Mouse (Mus musculus) left cerebral cortex, adult 2 months (tissue): ENCODE data around the gene Tmem110. TPM values are rescaled to one million over a fixed set of nuclear protein-coding genes. Genes with fewer than 3 reads are reported as not detected.

ENCODE experiments used
- DNase-seq, 2 experiments: peaks; one replicate each; pipeline ENCODE4 v3.0.0; 2021 to 2022; ENCODE audit warnings: low spot score in 2 of 2, mixed read lengths in 1 of 2; ENCODE audit errors: extremely low spot score in 1 of 2
- H3K27ac ChIP-seq: fragments of 200-600 bp; 2 replicates; pipeline ENCODE4 v1.8.1; 2022
- H3K4me3 ChIP-seq: fragments of 200-600 bp; 2 replicates; pipeline ENCODE4 v1.8.1; 2022
- CTCF ChIP-seq: fragments of 200-600 bp; IDR thresholded peaks from 2 replicates; pipeline ENCODE4 v1.8.1; 2022; ENCODE audit warnings: antibody characterized with exemption, mild to moderate bottlenecking, moderate library complexity
- intact Hi-C: fragments of 180-260 bp; cut with DNase I; formaldehyde crosslinking; loops from one replicate; pipeline ENCODE4 v1.15.1; 2025
- long read RNA-seq, 2 experiments: library from polyadenylated mRNA; stranded (forward); transcript quantifications; one replicate each; pipeline ENCODE4 v2.0.0; 2021; ENCODE audit warnings: borderline mapping rate in 2 of 2
- total RNA-seq, 2 experiments: library from RNA; stranded (reverse); gene quantifications; 2 replicates each; pipeline ENCODE4 v1.2.3; 2021

The Tmem110 gene
- 10 to 100 TPM; 22.9 to 24.1 TPM for total RNA-seq
- long read RNA-seq, experiment 1, transcript Tmem110-201 (8 exons, 3,742 nt), result major isoform, 15 of 26 reads
- long read RNA-seq, experiment 1, partial matches to known transcripts, result 1 of 26 reads
- long read RNA-seq, experiment 1, other reads (novel, unspliced or antisense), result 9 of 26 reads
- long read RNA-seq, experiment 2, transcript Tmem110-201 (8 exons, 3,742 nt), result major isoform, 7 of 24 reads
- long read RNA-seq, experiment 2, partial matches to known transcripts, result 1 of 24 reads
- long read RNA-seq, experiment 2, other reads (novel, unspliced or antisense), result 15 of 24 reads

DNA sequence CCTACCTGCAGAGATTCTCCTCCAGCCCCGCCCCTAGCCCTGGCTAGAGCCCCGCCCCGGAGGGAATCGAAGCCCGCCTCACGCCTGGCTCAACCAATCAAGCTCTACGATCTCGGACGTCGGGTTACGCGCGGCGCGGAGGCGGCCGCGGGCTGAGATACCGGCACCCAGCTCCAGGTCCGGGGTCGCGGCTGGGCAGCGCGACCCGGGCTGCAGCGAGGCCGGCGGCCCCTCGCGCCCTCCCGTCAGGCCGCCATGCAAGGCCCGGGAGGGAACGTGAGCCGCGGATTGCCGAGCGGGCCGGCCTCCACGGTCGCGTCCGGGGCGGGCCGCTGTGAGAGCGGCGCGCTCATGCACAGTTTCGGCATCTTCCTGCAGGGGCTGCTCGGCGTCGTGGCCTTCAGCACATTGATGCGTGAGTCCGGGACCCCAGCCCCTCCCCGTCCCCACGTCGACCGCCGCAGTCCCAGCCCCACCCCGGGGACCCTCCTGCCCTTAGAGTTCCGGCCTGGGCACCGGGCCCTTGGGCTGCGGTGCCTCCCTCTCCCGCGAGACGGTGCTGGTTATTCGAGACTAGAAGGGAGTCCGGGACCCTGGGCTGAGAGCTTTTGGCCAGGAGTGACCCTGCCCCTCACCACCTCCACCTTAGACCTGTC is at the start of gene Tmem110:
Gene Tmem110, plus strand, starts transcription at position 115 of the 656 bp plus-strand sequence.
- peak; percentile 48 for TF ChIP-seq CTCF
- Histone ChIP-seq H3K27ac (peak within 1 kb of the TSS; percentile 76), H3K4me3 (peak within 1 kb of the TSS; percentile 73)
- intact Hi-C loops, result loop anchor here (5.0 kb wide), 2 partner anchors 42 to 117 kb away; partner anchors contain the start of gene Itih1
- peak; percentile 86 to 88 for DNase-seq

DNA sequence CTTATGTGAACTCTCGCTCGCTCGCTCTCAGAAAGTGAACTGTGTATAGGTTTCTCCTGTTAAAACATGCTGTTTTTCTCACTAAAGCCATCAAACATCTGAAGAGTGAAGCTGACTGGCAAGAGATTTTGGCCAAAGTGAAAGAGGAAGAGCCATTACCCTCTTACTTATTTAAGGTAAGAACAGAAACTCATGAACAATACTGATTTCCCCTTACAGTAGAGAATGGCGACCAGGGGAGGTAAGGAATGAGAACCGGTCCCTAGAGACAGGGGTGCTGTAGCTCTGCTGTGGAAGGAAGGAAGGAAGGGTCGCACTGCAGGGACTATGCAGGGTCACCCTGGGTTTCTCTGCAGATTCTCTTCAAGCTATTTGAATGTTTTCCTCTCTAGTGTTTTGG is 40.8 kb upstream of the Tmem110 start:
- no peak for TF ChIP-seq CTCF
- Histone ChIP-seq H3K27ac (no peak overlapping the region), H3K4me3 (no peak overlapping the region)
- intact Hi-C loops, result no loop called here
- DNase-seq, result no peak

DNA sequence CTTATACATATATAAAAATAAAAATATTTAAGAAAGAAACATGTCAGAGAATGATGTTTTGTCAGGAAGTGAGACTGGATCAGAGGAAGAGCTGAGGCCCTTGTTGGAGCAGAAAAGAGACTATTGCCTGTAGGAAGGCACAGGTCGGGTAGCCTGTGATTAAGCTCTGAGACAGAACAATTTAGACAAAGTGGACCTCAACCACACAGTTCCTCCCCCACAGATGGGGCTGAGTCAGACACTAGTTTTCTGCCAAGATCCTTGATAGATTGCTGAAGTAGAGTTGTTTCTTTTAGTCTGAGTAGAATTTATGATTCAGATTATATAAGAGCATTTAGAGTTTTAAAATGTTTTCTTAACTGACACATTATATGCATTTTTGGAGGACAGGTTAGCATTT is 35.9 kb upstream of the Tmem110 start:
- DNase-seq, result peak; percentile 27 to 43

DNA sequence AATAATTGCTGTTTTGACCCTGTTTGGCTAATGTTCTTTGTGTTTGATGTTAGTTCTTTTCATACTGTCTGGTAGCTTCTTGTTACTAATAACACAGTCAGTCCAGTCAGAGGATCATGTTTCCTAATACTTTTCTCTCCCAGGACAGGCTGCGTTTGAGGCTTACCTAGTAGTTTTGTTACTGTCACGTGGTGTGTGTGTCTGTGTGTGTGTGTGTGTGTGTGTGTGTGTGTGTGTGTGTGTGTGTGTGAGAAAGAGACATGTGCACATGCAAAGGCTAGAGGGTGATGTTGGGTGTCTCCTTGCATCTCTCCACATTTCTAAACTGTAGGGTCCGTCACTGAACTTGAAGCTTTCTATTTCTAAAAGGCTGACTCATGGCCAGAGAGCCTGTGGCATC is 32.5 kb upstream of the Tmem110 start:
- no peak for DNase-seq
- intact Hi-C loops, result no loop called here
- no peak overlapping the region for H3K4me3 ChIP-seq
- H3K27ac ChIP-seq, result no peak overlapping the region
- no peak for TF ChIP-seq CTCF

More for the DNA sequence above, 35.9 kb upstream of the Tmem110 start:
- H3K27ac ChIP-seq, result no peak overlapping the region; the same call in 1 of the 2 replicates
- no peak overlapping the region for H3K4me3 ChIP-seq
- TF ChIP-seq CTCF, result no peak
- intact Hi-C loops, result no loop called here

DNA sequence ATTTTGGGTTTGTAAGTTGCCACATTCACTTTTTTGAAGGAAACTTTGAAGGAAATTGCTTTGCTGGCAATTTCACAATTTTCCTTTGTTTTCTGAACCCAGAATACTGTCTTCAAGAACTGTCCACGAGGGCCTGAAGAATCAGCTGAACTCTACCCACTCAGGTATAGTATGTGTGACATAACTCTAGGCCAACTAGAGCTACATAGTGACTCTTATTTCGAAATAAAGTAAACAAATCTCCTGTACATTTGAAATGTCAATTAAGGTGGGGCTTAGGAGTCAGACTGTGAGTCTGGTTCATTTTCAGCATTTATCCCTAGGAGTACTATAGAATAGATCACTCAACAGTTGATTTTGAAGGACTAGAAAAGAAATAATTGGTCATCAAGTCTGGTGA is 23.6 kb upstream of the Tmem110 start:
- DNase-seq, result no peak
- H3K27ac ChIP-seq, result no peak overlapping the region
- intact Hi-C loops, result no loop called here
- no peak overlapping the region for H3K4me3 ChIP-seq
- no peak for TF ChIP-seq CTCF

GRCm38 (mm10) chr14:30821136-30821535 is 4.3 kb upstream of the Tmem110 start:
- H3K4me3 ChIP-seq, result no peak overlapping the region
- TF ChIP-seq CTCF, result no peak
- intact Hi-C loops, result no loop called here
- H3K27ac ChIP-seq, result no peak overlapping the region
- no peak for DNase-seq

GRCm38 (mm10) chr14:30824456-30824995 is 864 bp upstream of the Tmem110 start:
- intact Hi-C loops, result no loop called here
- no peak overlapping the region for H3K27ac ChIP-seq
- DNase-seq, result no peak
- no peak for TF ChIP-seq CTCF
- H3K4me3 ChIP-seq, result no peak overlapping the region

- no peak for TF ChIP-seq CTCF
- no peak overlapping the region for H3K27ac ChIP-seq
- intact Hi-C loops, result loop anchor here (5.0 kb wide), 2 partner anchors 42 to 117 kb away; partner anchors contain the start of gene Itih1
- DNase-seq, result no peak
- H3K4me3 ChIP-seq, result peak overlapping the region; percentile 73
These were observed 342 bp upstream of the Tmem110 start for GRCm38 (mm10) chr14:30825021-30825475.

DNA sequence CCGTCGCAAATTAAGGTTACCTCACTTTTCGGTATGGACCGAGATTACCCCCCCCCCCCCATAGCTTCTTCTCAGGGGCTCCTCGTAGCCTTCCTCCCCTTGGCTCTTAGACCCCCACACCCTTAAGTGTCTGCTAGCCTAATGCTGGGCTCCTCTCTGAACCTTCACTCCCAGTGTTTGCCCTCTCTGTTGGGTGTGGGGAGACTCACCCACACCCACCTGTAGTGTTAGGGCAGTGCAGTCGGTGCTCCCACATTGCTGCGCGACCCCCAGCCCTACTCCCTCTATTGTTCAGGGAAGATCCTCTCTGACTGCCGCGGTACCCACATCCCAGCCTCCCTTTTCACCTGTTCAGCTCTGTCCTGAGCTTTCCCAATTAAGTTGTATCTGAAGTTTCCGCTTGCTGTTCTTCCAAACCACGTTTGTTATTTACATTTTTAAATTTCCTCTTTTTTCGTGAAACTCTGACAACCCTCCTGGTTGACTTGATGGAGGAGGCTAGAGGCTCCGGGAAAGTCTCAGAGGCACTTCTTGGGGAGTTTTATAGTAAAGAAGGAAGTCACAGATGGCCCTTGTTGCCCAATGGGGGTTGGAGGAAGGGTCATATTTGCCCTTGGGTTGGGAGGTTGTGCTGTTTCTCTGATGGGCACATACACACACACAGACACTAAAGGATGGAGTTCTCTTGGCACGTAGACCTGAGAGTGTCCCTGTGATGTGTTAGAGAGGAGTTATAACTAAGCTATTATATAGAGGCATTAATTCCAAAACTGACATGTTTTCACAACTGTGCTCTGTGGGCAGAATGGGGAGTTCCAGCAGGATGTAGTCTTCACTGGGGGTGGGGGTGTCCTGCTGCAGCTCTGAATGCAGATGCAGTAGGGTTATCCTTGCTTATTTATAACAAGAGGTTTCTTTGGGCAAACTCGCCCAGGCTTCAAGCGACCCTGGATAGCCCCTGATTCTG is 1.1 kb downstream of the Tmem110 start:
- Histone ChIP-seq H3K4me3 (peak overlapping the region; percentile 73), H3K27ac (no peak overlapping the region)
- TF ChIP-seq CTCF, result no peak
- no peak for DNase-seq
- intact Hi-C loops, result loop anchor here (5.0 kb wide), 2 partner anchors 41 to 116 kb away; partner anchors contain the start of gene Itih1

GRCm38 (mm10) chr14:30827480-30827879 is 2.1 kb downstream of the Tmem110 start:
- intact Hi-C loops, result loop anchor here (5.0 kb wide), 2 partner anchors 40 to 115 kb away; partner anchors contain the start of gene Itih1
- no peak for TF ChIP-seq CTCF
- no peak overlapping the region for H3K4me3 ChIP-seq
- DNase-seq, result no peak
- H3K27ac ChIP-seq, result no peak overlapping the region

DNA sequence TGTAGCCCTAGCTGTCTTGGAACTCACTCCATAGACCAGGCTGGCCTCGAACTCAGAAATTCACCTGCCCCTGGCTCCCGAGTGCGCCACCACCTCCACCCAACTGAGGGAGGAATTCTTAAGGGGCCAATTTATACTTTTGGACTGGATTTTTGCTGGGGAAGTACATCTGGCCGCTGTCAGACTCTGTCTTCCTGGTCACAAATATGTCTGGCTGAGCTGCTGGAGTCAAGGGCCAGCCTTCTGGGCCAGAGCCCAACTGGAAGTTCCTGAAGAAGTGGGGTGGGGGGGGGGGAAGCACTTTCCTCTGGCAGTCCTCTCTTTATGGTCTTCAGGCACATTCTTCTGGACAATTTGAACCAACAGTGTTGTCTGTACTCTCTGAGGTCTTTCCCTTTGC is 2.7 kb downstream of the Tmem110 start:
- DNase-seq, result no peak
- no peak for TF ChIP-seq CTCF
- Histone ChIP-seq H3K27ac (no peak overlapping the region), H3K4me3 (no peak overlapping the region)
- intact Hi-C loops, result loop anchor here (5.0 kb wide), 2 partner anchors 39 to 114 kb away; partner anchors contain the start of gene Itih1
